Mouse (Mus musculus) limb, embryonic 14.5 days (tissue): ENCODE data around the gene Tmprss6. TPM values are rescaled to one million over a fixed set of nuclear protein-coding genes. Genes with fewer than 3 reads are reported as not detected.
A peak's percentile ranks its signal among the peaks of the same experiment; 100 is the strongest.

Source experiments
- ATAC-seq: fragments of 200-750 bp; cut with Nextera tagmentation; 2 replicates; pipeline ENCODE4 v1.8.0; 2017; ENCODE audit warnings: low read depth, moderate number of reproducible peaks, moderate TSS enrichment; ENCODE audit not compliant: low FRiP score
- DNase-seq: peaks from one replicate; pipeline ENCODE4 v3.0.0-alpha.2; 2015; ENCODE audit warnings: low spot score
- H3K27ac ChIP-seq: fragments of 300-500 bp; sonication (generic); replicated peaks from 2 replicates; pipeline ENCODE4 v1.5.1; 2014; ENCODE audit warnings: low read depth, mild to moderate bottlenecking, low read length, moderate library complexity, mixed read lengths
- H3K27me3 ChIP-seq: fragments of 300-500 bp; sonication (generic); 2 replicates; pipeline ENCODE4 v1.6.1; 2014; ENCODE audit warnings: low read length, mixed read lengths; ENCODE audit not compliant: control insufficient read depth, insufficient read depth
- H3K36me3 ChIP-seq: fragments of 300-500 bp; sonication (generic); 2 replicates; pipeline ENCODE4 v1.6.1; 2014; ENCODE audit warnings: mild to moderate bottlenecking, low read length, moderate library complexity, mixed read lengths; ENCODE audit not compliant: control insufficient read depth, insufficient read depth
- H3K4me1 ChIP-seq: fragments of 300-500 bp; sonication (generic); 2 replicates; pipeline ENCODE4 v1.6.1; 2014; ENCODE audit warnings: antibody characterized with exemption, low read length, mixed read lengths; ENCODE audit not compliant: control insufficient read depth, insufficient read depth
- H3K4me2 ChIP-seq: fragments of 300-500 bp; sonication (generic); replicated peaks from 2 replicates; pipeline ENCODE4 v1.6.1; 2014; ENCODE audit warnings: low read depth, mild to moderate bottlenecking, low read length, moderate library complexity; ENCODE audit not compliant: severe bottlenecking
- H3K4me3 ChIP-seq: fragments of 300-500 bp; sonication (generic); replicated peaks from 2 replicates; pipeline ENCODE4 v1.5.1; 2014; ENCODE audit warnings: low read length
- H3K9ac ChIP-seq: fragments of 300-500 bp; sonication (generic); 2 replicates; pipeline ENCODE4 v1.6.1; 2014; ENCODE audit warnings: mild to moderate bottlenecking, low read depth, low read length, moderate library complexity; ENCODE audit not compliant: severe bottlenecking
- H3K9me3 ChIP-seq: fragments of 300-500 bp; sonication (generic); 2 replicates; pipeline ENCODE4 v1.6.1; 2016; ENCODE audit warnings: low read length; ENCODE audit not compliant: control insufficient read depth
- POLR2A ChIP-seq: fragments of 200-500 bp; IDR thresholded peaks from 2 replicates; pipeline ENCODE4 v1.8.0; 2012; ENCODE audit warnings: inconsistent platforms, mild to moderate bottlenecking, moderate library complexity, borderline replicate concordance; ENCODE audit not compliant: insufficient read depth, insufficient read length; ENCODE audit errors: extremely low read depth
- WGBS: fragments of 180-500 bp; shearing (Covaris S2); extraction: QIAGEN DNeasy Blood & Tissue Kit; methylation state at CpG from one replicate; pipeline ENCODE4 v1.1.7; 2014; 5-methylcytosine and 5-hydroxymethylcytosine counted together
- polyA plus RNA-seq, 2 experiments: library from polyadenylated mRNA; depleted of rRNA in 1 of 2; stranded (reverse) in 1 of 2; unstranded in 1 of 2; fragments of >200 nt; fragmentation: Nextera tagmentation in 1 of 2; extraction: Ambion mirVana in 1 of 2; gene quantifications; 2 replicates each; pipeline versions ENCODE4 v1.2.1 to v1.2.3; 2012 to 2014

Tmprss6 gene
- polyA plus RNA-seq (2012; rRNA removed) (0.05 and 0.08 TPM in 2 replicates), polyA plus RNA-seq (2014; fragmentation: Nextera tagmentation; extraction: Ambion mirVana) (0.08 and 0.58 TPM in 2 replicates)

DNA sequence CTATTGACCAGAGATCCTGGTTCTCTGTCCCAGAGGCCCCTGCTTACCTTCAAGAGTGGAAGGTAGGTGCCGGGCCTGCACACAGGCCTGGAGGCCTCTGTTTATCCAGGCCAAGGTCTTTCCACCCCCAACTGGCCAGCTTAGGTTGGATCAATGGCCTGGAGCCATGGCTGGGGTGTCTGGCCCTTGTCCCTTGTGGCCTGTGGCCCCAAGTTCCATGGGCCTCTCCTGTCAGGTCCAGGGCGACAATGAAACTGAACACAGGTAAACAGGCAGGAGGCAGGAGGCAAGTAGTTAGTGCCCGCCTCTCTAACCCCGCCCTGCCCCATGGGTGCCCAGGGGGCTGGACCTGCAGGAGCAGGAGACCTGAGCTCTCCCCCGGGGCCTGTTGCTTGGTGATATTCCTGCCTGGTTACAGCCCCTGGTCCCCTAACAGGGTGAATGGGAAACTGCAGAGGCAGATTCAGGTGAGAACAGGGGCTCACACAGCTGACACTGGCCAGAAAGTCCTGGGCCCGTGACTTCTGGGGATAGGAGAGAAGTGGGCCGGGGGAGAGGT is at the start of gene Tmprss6:
Gene Tmprss6 (minus strand): TSS at position 256 of the 559 bp plus-strand sequence.
- ATAC-seq (no peak), DNase-seq (no peak)
- Histone ChIP-seq H3K36me3 (no peaks in the 10 kb centered on the region), H3K4me3 (no peak within 1 kb of the TSS), H3K27ac (no peak within 1 kb of the TSS), H3K9me3 (no peaks in the 10 kb centered on the region), H3K4me1 (no peaks in the 10 kb centered on the region), H3K4me2 (no peak within 1 kb of the TSS), H3K9ac (no peak within 1 kb of the TSS), H3K27me3 (no peaks in the 10 kb centered on the region)
- 78% methylated on average over 7 of the region's 7 CpGs for WGBS
- TF ChIP-seq POLR2A, result no peak

GRCm38 (mm10) chr15:78518221-78518620 is 49.8 kb upstream of the Tmprss6 start:
- DNase-seq (no peak), ATAC-seq (no peak)
- Histone ChIP-seq H3K9me3 (no peaks in the 10 kb centered on the region), H3K36me3 (no peaks in the 10 kb centered on the region), H3K4me3 (no peak overlapping the region), H3K4me1 (peaks cover 18% of the 10 kb centered on the region), H3K9ac (no peak overlapping the region), H3K27me3 (no peaks in the 10 kb centered on the region), H3K4me2 (no peak overlapping the region), H3K27ac (no peak overlapping the region)
- WGBS, result 47% methylated on average over 7 of the region's 7 CpGs
- TF ChIP-seq POLR2A, result no peak

GRCm38 (mm10) chr15:78515759-78516158 is 47.3 kb upstream of the Tmprss6 start:
- no peak overlapping the region for H3K4me2 ChIP-seq

GRCm38 (mm10) chr15:78514393-78515146 is 46.1 kb upstream of the Tmprss6 start:
- no peak for TF ChIP-seq POLR2A
- Histone ChIP-seq H3K4me2 (no peak overlapping the region), H3K9me3 (no peaks in the 10 kb centered on the region), H3K27me3 (no peaks in the 10 kb centered on the region), H3K9ac (0 out of 2 replicates have a peak overlapping the region, but pooled peaks have one; percentile 1), H3K4me3 (no peak overlapping the region), H3K36me3 (no peaks in the 10 kb centered on the region), H3K4me1 (peaks cover 26% of the 10 kb centered on the region), H3K27ac (0 out of 2 replicates have a peak overlapping the region, but pooled peaks have one; percentile 1)
- peak; percentile 28; the same call in 1 of the 2 replicates for ATAC-seq
- peak; percentile 85 for DNase-seq
- 18% methylated on average over 7 of the region's 7 CpGs for whole genome bisulfite sequencing

More at GRCm38 (mm10) chr15:78515759-78516158, 47.3 kb upstream of the Tmprss6 start:
- WGBS, result 71% methylated on average over 6 of the region's 6 CpGs
- no peak for ATAC-seq
- H3K27ac ChIP-seq, result no peak overlapping the region
- TF ChIP-seq POLR2A, result no peak
- H3K4me3 ChIP-seq, result no peak overlapping the region
- no peak for DNase-seq
- H3K9me3 ChIP-seq, result no peaks in the 10 kb centered on the region
- no peak overlapping the region for H3K9ac ChIP-seq
- no peaks in the 10 kb centered on the region for H3K27me3 ChIP-seq
- H3K4me1 ChIP-seq, result peaks cover 18% of the 10 kb centered on the region
- H3K36me3 ChIP-seq, result no peaks in the 10 kb centered on the region

- Histone ChIP-seq H3K27ac (no peak overlapping the region), H3K27me3 (no peaks in the 10 kb centered on the region), H3K4me1 (peaks cover 22% of the 10 kb centered on the region), H3K4me2 (no peak overlapping the region), H3K9ac (no peak overlapping the region), H3K9me3 (no peaks in the 10 kb centered on the region), H3K4me3 (no peak overlapping the region), H3K36me3 (no peaks in the 10 kb centered on the region)
- no peak for TF ChIP-seq POLR2A
- DNase-seq (no peak), ATAC-seq (no peak)
- 87% methylated on average over 14 of the region's 14 CpGs for WGBS
These were observed 44.6 kb upstream of the Tmprss6 start for GRCm38 (mm10) chr15:78513019-78513418.
